Mouse (Mus musculus) heart, adult 2 months (tissue): ENCODE results near the gene Tmcc2.

Experiments
- EP300 ChIP-seq: fragments of 200-500 bp; IDR thresholded peaks from 2 replicates; pipeline ENCODE4 v1.6.1; 2011; ENCODE audit warnings: low read depth, low read length, control low read depth; ENCODE audit not compliant: insufficient read depth
- POLR2A ChIP-seq: fragments of 200-500 bp; IDR thresholded peaks from 2 replicates; pipeline ENCODE4 v1.6.1; 2011; ENCODE audit warnings: mild to moderate bottlenecking, low read depth, low read length, control low read depth; ENCODE audit not compliant: insufficient read depth

- TF ChIP-seq POLR2A (no peak), EP300 (no peak)
Measured at GRCm38 (mm10) chr1:132400538-132400937, 9.5 kb upstream of the Tmcc2 start.
